Mouse (Mus musculus): ENCODE results near the gene Peg10.

The Peg10 gene

GRCm38 (mm10) chr6:4746696-4747439 lies at the start of gene Peg10, which contains the start of gene Sgce:
Gene Peg10 (plus strand): TSS chr6:4747306.
Gene Sgce (minus strand): TSS chr6:4747207.
- DNase-seq (ENCODE audit: low read depth, low spot score): peak; percentile 41

- no peak for DNase-seq (ENCODE audit: low read depth, low spot score)
These were observed 45.5 kb upstream of the Peg10 start for GRCm38 (mm10) chr6:4701641-4702040.

- no peak for DNase-seq (ENCODE audit: low read depth, low spot score)
These were observed 43.2 kb upstream of the Peg10 start for GRCm38 (mm10) chr6:4703908-4704307.

GRCm38 (mm10) chr6:4706415-4706814 lies 40.7 kb upstream of the Peg10 start:
- no peak for DNase-seq (ENCODE audit: low read depth, low spot score)

GRCm38 (mm10) chr6:4708971-4709370 lies 38.1 kb upstream of the Peg10 start:
- no peak for DNase-seq (ENCODE audit: low read depth, low spot score)

- DNase-seq (ENCODE audit: low read depth, low spot score): no peak
These were observed 30.9 kb upstream of the Peg10 start for GRCm38 (mm10) chr6:4716171-4716570.

GRCm38 (mm10) chr6:4717344-4717743 lies 29.8 kb upstream of the Peg10 start:
- DNase-seq (ENCODE audit: low read depth, low spot score): no peak

GRCm38 (mm10) chr6:4722142-4722541 lies 25.0 kb upstream of the Peg10 start:
- DNase-seq (ENCODE audit: low read depth, low spot score): no peak

GRCm38 (mm10) chr6:4722739-4723138 lies 24.4 kb upstream of the Peg10 start:
- no peak for DNase-seq (ENCODE audit: low read depth, low spot score)

GRCm38 (mm10) chr6:4723998-4724757 lies 22.9 kb upstream of the Peg10 start:
- DNase-seq (ENCODE audit: low read depth, low spot score): no peak

GRCm38 (mm10) chr6:4728305-4728704 lies 18.8 kb upstream of the Peg10 start:
- DNase-seq (ENCODE audit: low read depth, low spot score): no peak

- DNase-seq (ENCODE audit: low read depth, low spot score): no peak
These were observed 15.4 kb upstream of the Peg10 start for GRCm38 (mm10) chr6:4731675-4732074.

- DNase-seq (ENCODE audit: low read depth, low spot score): no peak
These were observed 13.9 kb upstream of the Peg10 start for GRCm38 (mm10) chr6:4733208-4733607.

- DNase-seq (ENCODE audit: low read depth, low spot score): no peak
These were observed 10.7 kb upstream of the Peg10 start for GRCm38 (mm10) chr6:4736372-4736771.

GRCm38 (mm10) chr6:4738034-4738629 lies 9.0 kb upstream of the Peg10 start:
- DNase-seq (ENCODE audit: low read depth, low spot score): no peak

GRCm38 (mm10) chr6:4738717-4739116 lies 8.4 kb upstream of the Peg10 start:
- no peak for DNase-seq (ENCODE audit: low read depth, low spot score)

- DNase-seq (ENCODE audit: low read depth, low spot score): no peak
These were observed 7.4 kb upstream of the Peg10 start for GRCm38 (mm10) chr6:4739522-4740355.

- no peak for DNase-seq (ENCODE audit: low read depth, low spot score)
These were observed 6.6 kb upstream of the Peg10 start for GRCm38 (mm10) chr6:4740511-4740910.

- no peak for DNase-seq (ENCODE audit: low read depth, low spot score)
These were observed 940 bp upstream of the Peg10 start for GRCm38 (mm10) chr6:4746036-4746695.

- peak; percentile 57 for DNase-seq (ENCODE audit: low read depth, low spot score)
These were observed 785 bp downstream of the Peg10 start for GRCm38 (mm10) chr6:4747677-4748505.

Data from retina, adult 2 months (tissue).